Mouse (Mus musculus) left cerebral cortex, postnatal 25 days (tissue): ENCODE measurements around the gene Mdp1. TPM values are rescaled to one million over a fixed set of nuclear protein-coding genes. Genes with fewer than 3 reads are reported as not detected.

Experiments
- DNase-seq, 2 experiments: peaks; one replicate each; pipeline ENCODE4 v3.0.0; 2022; ENCODE audit warnings: low spot score in 2 of 2, mixed read lengths in 1 of 2
- intact Hi-C: fragments of 180-260 bp; cut with DNase I; formaldehyde crosslinking; loops from one replicate; pipeline ENCODE4 v1.15.1; 2025
- total RNA-seq, 2 experiments: library from RNA; stranded (reverse); gene quantifications; 2 replicates each; pipeline ENCODE4 v1.2.3; 2021

Gene Mdp1
- 10 to 100 TPM; 36.9 to 40.1 TPM for total RNA-seq

DNA sequence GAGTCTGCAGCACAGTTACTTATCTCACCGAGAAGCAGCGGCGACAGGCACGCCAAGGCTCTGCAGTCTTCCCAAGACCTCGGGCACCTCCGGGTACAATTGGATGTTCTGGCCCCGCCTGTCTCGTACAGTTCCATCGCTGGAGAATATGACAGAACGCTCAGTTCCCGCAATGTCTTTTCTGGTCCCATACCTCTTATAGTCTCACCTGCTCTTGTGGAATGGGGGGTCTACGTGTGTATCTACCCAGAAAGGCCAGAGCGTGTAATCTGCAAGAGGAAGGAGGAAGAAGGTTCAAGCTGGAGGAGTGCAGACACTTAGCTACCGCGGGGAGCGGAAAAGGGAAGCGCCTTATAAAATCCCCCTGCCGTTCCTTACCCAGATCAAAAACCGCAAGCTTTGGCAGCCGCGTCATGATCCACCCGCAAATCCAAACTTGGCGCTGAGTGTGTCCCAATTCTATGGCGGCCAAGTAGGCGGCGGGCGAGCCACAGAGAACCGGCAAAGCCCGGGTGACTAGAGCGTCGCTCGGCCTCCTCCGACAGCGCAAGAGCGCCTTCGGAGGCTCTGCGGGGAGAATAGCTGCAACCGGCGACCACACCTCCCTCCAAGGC is at the start of gene Mdp1:
TSS of gene Mdp1 (minus strand) at position 549 of the 614 bp plus-strand sequence.
- peak; percentile 84 to 92 for DNase-seq
- intact Hi-C loops = no loop called here

DNA sequence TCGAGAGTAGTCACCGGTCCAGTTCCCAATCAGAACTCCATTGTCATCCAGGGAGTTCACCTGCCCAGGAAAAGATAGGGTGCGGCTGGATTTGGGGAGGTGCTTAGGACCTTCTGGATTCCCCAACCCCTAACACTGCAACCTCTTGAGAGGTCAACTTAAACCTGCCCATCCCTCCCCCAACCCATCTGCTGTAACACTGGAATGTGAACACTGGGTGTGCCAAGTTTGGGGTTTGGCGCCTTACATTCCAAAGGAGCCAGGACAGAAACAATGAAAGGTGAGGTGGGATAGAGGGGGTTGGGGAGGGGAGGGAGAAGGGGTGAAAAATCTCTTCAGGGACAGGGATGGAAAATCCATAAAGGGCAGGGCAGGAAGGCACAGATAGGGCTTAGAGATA is 49.2 kb upstream of the Mdp1 start:
- no peak for DNase-seq
- intact Hi-C loops = loop anchor here (10.0 kb wide), 1 partner anchor 125 kb away; no protein-coding TSS in a partner anchor

DNA sequence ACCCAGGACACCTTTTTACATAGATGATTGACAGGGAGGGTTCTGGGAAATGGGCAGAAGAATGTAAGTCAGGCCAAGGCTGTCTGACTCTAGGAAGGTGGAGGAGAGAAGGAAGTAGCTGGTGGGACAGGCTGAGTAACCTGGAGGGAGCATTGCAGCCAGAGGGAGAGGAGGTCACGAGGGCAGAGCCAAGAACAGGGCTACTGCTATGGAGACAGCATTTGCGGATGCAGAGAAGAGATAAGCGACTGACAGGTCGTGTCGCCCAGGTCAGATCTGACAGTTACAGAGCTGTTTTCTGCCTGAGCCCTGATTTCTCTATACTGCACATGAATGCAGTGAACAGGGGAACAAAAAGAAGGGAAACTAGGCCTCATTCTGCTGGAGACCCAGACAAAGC is 47.1 kb upstream of the Mdp1 start:
- DNase-seq = no peak
- intact Hi-C loops = loop anchor here (10.0 kb wide), 1 partner anchor 127 kb away; no protein-coding TSS in a partner anchor

DNA sequence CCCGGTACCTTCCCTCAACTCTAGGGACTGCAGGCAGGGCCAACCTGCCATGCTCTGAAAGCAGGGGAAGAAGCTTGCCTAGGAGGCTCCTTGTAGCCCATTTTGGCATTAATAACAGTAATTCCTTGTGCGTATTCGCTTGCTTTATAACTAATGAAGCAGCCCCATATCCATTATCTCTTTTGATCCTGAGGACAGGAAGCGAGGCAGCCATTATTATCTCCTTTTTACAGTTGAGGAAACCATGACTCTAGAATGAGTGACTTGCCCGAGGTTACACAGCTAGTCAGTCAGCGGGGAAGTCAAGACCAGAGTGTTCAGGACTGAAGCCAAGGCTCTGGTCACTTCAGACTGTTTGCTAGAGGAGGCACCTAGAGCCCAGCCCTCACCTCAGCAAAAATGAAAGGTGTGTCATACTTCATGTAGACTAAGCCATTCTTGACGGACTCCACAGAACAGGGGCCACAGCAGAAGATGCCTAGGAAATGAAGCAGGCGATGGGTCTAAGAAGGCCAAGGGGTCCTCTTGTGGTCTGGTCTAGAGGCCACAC is 45.8 kb upstream of the Mdp1 start:
- intact Hi-C loops = loop anchor here (10.0 kb wide), 1 partner anchor 129 kb away; no protein-coding TSS in a partner anchor

DNA sequence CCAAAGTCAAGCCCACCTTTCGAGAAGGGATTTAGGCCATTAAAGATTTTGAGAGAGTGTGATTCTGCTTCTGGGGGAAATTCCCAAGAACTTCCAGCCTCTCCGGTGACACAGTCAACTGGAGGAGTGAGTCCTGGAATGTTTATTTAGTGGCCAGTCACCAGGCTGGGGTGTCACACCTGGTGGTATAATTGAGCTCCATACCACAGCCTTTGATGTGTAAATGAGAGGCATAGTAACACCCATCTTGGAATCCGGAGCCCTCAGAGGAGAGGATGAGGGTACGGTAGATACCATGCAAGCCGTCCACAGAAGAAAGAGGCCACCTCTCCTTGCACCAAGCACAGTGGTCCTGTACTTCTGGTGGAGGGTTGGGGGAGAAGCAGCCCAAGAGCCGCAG is 42.5 kb upstream of the Mdp1 start:
- no peak for DNase-seq
- intact Hi-C loops = loop anchor here (10.0 kb wide), 1 partner anchor 132 kb away; no protein-coding TSS in a partner anchor

More for the DNA sequence above, 45.8 kb upstream of the Mdp1 start:
- no peak for DNase-seq

DNA sequence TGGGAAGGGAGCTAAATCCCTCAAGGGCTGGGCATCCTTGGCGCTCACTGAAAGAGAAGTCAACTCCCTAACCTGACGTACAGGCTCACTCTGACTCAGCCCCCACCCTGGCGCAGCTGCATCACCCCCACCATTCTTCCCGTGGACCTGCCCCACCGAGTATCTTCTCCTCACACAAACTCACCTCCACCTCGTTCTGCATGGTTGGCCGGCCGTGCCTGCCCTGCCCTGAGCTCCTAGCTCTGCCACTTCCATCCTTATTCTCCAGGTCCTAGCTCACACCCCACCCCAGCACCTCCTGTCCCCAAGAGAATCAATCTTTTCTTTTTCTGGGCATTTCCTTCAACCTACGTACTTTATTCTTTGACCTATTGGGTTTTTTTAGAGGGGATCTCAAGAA is 40.8 kb upstream of the Mdp1 start:
- intact Hi-C loops = loop anchor here (10.0 kb wide), 1 partner anchor 134 kb away; no protein-coding TSS in a partner anchor
- DNase-seq = no peak

DNA sequence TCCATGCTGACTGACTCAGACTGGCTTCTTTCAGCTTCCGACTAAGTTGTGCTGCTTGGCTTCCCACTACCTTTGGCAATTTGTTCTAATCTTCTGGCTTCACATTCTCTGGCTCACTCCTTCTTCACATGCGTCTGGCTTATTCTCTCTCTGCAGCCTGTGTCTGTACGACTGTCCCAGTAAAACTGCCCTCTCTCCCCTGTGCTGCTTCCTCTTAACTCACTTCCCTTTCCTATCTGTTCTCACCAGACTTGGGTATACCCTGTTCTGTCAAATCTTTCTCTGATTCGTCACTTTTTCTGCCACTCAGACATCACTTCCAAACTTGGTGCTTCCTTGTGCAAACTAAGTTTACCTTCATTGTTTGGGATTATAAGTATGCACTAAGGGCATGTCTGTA is 36.9 kb upstream of the Mdp1 start:
- intact Hi-C loops = no loop called here
- no peak for DNase-seq

DNA sequence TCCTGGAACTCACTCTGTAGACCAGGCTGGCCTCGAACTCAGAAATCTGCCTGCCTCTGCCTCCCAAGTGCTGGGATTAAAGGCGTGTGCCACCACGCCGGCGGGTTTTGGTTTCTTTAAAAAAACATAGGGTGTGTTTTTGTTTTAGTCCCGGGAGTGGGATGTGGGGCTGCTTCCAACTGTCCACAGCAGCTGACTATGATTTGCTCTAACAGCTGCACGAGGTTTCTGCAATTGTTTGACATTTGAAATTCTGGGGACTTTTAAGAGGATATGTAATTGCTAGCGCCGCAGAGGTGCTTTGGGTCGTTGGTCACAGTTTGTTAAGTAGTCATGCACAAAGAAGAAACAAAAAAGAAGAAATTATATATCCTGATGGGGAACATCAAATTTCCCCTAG is 29.1 kb upstream of the Mdp1 start:
- intact Hi-C loops = no loop called here
- DNase-seq = no peak

DNA sequence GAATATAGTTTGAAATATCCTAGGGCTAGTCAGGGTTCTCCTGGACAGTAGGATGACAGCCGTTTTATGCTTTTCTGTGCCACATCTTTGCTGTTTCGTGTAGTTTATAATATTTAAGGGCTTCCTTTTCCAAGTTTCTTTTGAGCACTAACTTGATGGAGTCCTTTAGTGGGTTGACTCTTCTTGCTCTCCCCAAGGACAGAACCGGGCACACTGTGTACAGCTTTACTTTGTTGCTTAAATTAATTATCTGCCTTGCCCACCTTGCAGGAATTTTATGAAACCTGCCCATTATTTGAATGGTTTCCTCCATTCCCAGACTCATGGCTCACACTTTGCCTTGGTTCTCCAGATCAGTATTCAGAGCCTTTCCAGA is 21.8 kb upstream of the Mdp1 start:
- intact Hi-C loops = loop anchor here (1.0 to 5.0 kb wide), 2 partner anchors 40 to 63 kb away; partner anchors contain the start of genes Dhrs1, Nop9 and Rabggta
- no peak for DNase-seq

DNA sequence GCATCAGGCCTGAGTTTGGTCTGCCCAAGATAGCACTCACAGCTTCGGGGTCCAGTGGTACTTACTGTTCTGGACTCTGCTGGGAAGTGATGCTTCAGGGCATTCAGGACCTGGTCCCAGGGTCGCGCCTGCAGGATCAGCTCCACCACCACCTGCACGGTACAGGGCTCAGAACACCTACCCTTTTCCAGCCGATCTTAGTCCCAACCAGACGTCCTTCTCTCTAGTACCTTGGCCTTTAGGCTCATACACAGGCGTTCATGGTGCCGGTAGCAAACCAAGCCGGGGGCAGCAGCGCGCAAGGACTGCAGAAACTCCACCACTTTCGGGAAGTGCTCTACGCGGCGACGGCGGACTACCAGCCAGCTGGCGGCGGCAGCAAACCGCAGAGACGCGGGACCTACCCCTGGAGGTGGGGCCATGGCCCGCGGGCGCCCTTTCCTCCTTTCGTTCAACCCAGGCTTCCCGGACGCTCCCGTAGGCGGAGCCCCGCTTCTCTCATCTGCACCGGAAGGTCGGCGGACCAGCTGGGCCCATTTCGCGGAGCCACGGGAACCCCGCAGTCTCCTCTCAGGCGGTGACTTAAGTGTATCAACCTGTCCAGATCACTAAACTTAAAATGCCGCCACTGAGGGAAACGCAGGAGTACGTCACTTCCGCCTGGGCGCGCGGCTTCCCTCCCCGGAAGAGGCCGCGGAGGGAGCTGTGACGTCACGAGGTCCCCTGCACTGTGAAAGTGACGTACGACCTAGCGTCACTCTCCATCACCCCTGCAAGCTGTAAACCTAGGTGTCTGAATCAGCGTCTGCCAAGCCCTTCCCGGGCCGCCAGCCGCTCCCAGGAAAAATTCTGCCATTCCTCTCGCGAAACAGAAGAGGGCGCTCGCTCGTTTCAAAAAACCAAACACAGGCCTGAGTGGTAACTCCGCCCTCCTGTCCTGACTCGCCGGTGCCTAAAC is 21.1 kb upstream of the Mdp1 start, which contains the start of gene Tinf2:
TSS of gene Tinf2 (minus strand) at position 661 of the 958 bp plus-strand sequence.
- peak; percentile 98 for DNase-seq
- intact Hi-C loops = loop anchor here (1.0 to 5.0 kb wide), 2 partner anchors 41 to 64 kb away; partner anchors contain the start of genes Dhrs1, Nop9 and Rabggta

DNA sequence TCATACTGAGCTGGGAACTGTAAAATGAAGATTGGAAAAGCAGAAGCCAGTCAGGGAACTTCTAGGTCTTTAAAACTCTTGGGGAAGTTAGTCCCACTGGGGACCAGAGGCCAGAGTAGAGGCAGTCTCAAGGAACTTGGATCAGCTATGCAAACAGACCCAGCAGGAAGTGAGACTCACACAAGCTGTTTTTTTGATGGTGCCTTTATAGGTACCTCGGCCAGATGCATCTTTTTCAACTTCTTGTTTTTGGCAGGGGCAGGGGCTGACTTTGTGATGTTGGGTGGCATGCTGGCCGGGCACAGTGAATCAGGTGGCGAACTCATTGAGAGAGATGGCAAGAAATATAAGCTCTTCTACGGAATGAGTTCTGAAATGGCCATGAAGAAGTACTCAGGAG is 17.3 kb upstream of the Mdp1 start:
- no peak for DNase-seq
- intact Hi-C loops = loop anchor here (10.0 kb wide), 1 partner anchor 217 kb away; no protein-coding TSS in a partner anchor

DNA sequence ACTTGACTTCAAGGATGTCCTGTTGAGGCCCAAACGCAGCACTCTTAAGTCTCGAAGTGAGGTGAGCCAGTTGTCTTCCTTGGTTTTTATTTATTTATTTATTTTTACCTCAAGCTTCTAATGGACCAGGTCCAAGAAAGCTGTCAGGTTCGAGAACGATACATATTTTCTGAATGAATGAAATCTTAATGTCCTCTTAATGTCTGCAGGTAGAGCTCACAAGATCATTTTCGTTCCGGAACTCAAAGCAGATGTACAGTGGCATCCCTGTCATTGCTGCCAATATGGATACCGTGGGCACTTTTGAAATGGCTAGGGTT is 12.4 kb upstream of the Mdp1 start:
- intact Hi-C loops = loop anchor here (10.0 kb wide), 1 partner anchor 222 kb away; no protein-coding TSS in a partner anchor

DNA sequence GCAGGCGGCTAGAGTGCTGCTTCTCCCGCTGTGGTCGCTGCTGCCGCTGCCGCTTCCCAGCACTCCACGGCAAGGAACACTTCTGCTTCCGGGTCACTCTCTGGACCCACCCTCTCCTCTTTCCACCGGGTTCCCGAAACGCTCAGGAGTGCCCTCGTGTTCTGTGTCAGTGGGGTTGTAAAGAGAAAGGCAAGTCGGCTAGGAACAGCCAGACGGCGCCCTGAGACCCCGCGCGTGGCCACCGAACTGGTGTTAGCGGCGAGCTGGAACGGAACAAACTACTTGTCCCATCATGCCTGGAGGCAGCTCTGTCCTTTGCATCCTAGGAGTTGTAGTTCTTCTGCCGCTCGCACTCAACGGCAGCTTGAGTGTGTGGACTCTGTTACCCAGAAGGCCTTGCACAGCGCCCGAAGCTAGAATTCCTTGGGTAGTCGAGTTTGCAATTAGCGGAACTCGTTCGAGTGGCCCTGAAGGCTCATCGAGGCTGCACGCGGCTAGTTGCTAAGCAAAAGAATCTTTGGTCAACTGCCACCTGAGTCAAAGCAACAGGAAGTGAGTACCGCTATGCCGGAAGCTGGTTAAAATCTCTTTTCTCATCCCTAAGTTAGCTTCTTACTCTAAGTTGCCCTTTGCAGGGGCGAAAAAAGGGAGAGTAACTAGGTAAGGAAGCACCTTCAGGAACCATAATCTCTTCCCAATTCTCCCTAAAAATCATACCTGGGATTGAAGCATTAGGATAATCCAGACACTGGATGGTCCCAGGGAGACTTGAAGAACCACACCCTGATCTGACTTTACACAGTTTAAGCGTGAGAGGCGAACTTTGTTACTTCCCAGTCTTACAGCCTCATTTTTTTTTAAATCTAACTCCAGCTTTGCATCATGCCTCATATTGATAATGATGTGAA is 11.8 kb upstream of the Mdp1 start, which contains the start of the genes Gmpr2 and Nedd8:
TSS of gene Gmpr2 (plus strand) at position 109 of the 908 bp plus-strand sequence.
TSS of gene Nedd8 (minus strand) at position 292 of the 908 bp plus-strand sequence.
- intact Hi-C loops = loop anchor here (10.0 kb wide), 1 partner anchor 223 kb away; no protein-coding TSS in a partner anchor
- DNase-seq = peak; percentile 96 to 99

More for the DNA sequence above, 12.4 kb upstream of the Mdp1 start:
- DNase-seq = no peak

DNA sequence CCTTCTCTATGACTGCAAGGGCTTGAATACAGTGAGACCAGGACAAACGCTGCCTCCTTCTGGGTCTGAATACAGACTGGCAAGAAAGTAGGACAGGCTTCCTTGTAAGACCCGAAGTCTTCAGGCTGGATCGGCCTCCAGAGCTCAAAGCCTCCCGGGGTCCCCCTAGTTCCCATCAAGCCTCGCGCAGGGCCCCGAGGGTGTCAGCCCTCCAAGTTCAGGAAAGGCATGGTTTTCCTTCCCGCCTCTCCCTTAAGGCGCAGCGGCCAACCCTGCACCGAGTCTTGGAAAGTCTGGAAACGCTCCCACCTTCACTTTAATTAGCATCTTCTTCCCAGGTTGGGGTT is 11.2 kb upstream of the Mdp1 start:
- no peak for DNase-seq
- intact Hi-C loops = loop anchor here (10.0 kb wide), 1 partner anchor 223 kb away; no protein-coding TSS in a partner anchor

DNA sequence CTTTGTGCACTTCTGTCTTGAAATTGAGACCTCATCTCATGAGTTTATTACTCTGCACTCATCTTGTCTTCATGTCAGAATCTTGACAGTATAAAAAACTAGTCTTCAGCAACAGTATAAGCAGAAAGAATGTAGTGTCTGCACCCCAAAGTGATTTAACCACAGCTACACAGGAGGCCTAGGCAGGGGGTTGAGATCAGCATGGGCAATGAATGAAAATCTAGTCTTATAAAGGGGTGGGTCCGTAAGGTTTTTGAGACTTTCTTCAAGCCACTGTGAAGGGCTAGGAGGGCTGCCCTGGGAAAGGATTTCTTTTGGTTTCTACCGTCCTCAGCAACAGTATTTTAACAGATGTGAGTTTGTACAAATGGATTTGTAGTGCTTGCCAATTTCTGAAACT is 328 bp upstream of the Mdp1 start:
- intact Hi-C loops = no loop called here
- DNase-seq = no peak

DNA sequence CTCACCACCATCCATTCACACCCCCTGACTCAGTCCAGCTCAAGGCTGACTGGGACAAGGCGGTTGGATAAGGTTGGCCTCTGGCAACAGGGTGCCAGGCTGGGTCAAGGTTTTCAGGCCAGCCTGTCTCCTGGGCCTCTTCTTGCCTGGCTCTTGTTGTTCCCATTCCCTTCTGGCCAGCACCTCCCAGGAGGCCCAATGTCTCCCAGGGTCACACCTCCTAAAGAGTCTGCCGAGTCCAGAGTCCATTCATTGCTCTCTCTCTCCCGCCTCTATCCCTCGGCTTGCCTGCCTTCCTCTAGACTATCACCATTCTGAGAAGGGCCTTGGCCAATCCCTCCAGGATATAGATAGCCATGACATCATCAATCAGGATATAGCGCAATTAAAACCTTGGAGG is 2.3 kb downstream of the Mdp1 start:
- no peak for DNase-seq
- intact Hi-C loops = no loop called here

DNA sequence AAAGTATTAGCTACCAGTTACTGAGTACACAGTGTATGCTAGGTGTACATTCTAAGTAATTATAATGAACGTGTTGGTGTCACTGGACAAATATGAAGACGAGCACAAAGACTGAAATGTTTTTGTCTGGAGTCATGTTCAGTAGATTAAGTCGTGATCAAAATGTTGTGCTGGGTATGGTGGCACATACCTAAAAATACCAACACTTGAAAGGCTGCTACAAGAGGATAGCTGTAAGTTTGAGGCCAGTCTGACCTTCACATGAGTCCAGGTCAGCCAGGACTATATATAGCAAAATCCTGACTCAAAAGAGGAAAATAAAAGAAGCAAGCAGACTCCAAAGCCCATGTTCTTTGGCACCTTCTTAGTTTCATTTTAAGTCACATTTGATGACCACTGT is 3.4 kb downstream of the Mdp1 start:
- DNase-seq = no peak
- intact Hi-C loops = no loop called here

DNA sequence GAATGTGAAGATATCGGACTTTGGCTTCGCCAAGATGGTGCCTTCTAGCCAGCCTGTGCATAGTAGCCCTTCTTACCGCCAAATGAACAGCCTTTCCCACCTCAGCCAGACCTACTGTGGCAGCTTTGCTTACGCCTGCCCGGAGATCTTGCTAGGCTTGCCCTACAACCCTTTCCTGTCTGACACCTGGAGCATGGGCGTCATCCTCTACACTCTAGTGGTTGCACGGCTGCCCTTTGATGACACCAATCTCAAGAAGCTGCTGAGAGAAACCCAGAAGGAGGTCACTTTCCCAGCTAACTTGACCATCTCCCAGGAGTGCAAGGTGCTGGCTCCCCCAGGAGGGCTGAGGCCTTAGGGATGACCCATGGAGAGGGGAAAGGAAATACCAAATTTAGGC is 8.8 kb downstream of the Mdp1 start:
- DNase-seq = no peak
- intact Hi-C loops = no loop called here

DNA sequence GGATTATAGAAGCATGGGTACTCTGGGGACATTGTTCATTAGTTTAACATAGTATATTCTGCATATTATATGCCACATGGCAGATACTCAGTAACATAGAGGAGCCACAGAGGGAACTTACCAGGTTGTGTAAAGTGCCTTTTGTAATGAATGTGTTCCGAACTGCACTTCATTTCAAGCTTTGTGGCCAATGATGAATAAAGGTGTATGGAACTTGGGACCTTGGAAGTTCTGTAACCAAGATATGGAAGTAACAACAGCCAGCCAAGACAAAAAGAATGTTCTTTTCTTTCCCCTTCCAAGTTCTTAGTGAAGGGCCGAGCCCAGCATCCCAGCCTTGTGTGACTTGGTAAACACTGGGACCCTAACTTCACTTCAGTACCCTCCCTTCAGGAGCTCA is 10.4 kb downstream of the Mdp1 start, which contains the start of gene Tssk4:
TSS of gene Tssk4 (plus strand) at position 301 of the 400 bp plus-strand sequence.
- DNase-seq = no peak
- intact Hi-C loops = no loop called here
